8 mouse cellular contexts compared by ENCODE assay signal in the genomic region with DNA sequence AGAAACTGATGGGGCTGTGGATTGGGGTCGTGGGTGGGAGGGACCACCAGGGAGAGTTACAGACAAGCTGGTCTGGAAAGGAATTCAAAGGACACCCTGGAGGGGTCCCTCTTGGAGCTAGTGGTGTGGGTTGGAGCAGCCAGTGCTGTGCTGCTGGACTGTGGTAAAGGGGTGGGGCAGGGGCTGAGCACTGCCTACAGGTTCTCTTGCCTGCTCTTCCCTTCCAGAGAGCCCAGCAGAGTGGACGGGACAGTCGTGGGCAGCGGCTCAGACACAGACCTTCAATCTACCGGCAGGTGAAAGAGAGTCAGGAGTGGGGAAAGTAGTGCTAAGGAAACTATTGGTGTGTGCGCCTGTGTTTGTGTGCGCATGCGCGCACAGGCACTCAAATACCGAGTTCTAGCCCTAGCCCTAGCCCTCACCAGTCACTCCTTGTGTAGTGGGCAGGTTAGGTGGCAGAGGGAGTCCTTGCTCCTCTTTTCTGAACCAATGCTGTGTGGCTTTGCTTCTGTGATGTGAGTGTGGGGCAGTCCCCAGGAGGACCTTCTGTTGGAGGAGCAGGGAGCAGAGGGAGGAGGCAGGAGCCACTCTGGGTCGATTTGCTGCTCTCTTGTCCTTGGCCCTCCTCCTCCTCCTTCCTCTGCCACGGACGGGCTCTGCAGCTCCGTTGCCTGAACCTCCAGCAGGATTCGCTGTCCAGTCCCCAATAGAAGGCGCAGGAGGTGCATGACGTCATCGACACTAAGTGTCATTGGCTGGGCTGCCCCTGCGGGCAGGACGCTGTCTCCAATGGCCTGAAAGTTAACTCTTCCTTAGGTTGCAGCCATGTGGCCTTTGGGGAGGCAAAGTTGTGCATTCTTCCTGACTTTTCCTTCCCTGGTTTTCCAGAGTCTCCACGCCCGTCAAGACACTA. TPM values are rescaled to one million over a fixed set of nuclear protein-coding genes. Genes with fewer than 3 reads are reported as not detected.
A peak's percentile ranks its signal among the peaks of the same experiment; 100 is the strongest.
DNase-seq lines count a peak whose midpoint lies in the region; ATAC-seq and TF ChIP-seq lines count a peak whose summit lies in the region.

No protein-coding gene starts in this region.

- no peak for TF ChIP-seq CTCF in bone marrow, adult 2 months (IDR thresholded peaks at IDR 0.05; ENCODE audit: control insufficient read depth, insufficient read depth, low read length)
- peak; percentile 73 for TF ChIP-seq CTCF in midbrain, postnatal 0 days (IDR thresholded peaks at IDR 0.05)

- H3K9me3 ChIP-seq in embryonic facial prominence, embryonic 14.5 days (ENCODE audit: control insufficient read depth, low read length) = no peaks in the 10 kb centered on the region
- H3K9me3 ChIP-seq in limb, embryonic 14.5 days (ENCODE audit: control insufficient read depth, low read length) = no peaks in the 10 kb centered on the region
- no peaks in the 10 kb centered on the region for H3K9me3 ChIP-seq in midbrain, postnatal 0 days (ENCODE audit: low read length)

- peak; percentile 93 for ATAC-seq in embryonic facial prominence, embryonic 14.5 days (ENCODE audit: low read depth)
- peak; percentile 92 for ATAC-seq in limb, embryonic 14.5 days (ENCODE audit: low FRiP score, low read depth)
- ATAC-seq in midbrain, postnatal 0 days (ENCODE audit: low FRiP score) = peak; percentile 81

- peaks cover 21% of the 10 kb centered on the region for H3K27me3 ChIP-seq in embryonic facial prominence, embryonic 14.5 days (replicated peaks; ENCODE audit: control insufficient read depth, insufficient read depth, low read length)
- peaks cover 21% of the 10 kb centered on the region for H3K27me3 ChIP-seq in limb, embryonic 14.5 days (ENCODE audit: control insufficient read depth, insufficient read depth, low read length)
- H3K27me3 ChIP-seq in midbrain, postnatal 0 days (ENCODE audit: insufficient read depth, low read length) = no peaks in the 10 kb centered on the region

- TF ChIP-seq POLR2A in bone marrow, adult 2 months (IDR thresholded peaks at IDR 0.05; ENCODE audit: borderline replicate concordance, control insufficient read depth, low read depth, low read length) = peak; percentile 47; the same call in 1 of the 2 replicates
- TF ChIP-seq POLR2A in limb, embryonic 14.5 days (IDR thresholded peaks at IDR 0.05; ENCODE audit: borderline replicate concordance, extremely low read depth, insufficient read depth, insufficient read length) = peak; percentile 40; the same call in 1 of the 2 replicates

- H3K36me3 ChIP-seq in embryonic facial prominence, embryonic 14.5 days (ENCODE audit: control insufficient read depth, insufficient read depth, low read length) = no peaks in the 10 kb centered on the region
- no peaks in the 10 kb centered on the region for H3K36me3 ChIP-seq in limb, embryonic 14.5 days (ENCODE audit: control insufficient read depth, insufficient read depth, low read length)
- no peaks in the 10 kb centered on the region for H3K36me3 ChIP-seq in midbrain, postnatal 0 days (ENCODE audit: insufficient read depth, low read length)

- H3K9ac ChIP-seq in embryonic facial prominence, embryonic 14.5 days (ENCODE audit: low read depth, low read length) = peak overlapping the region; percentile 54
- H3K9ac ChIP-seq in limb, embryonic 14.5 days (ENCODE audit: low read depth, low read length, severe bottlenecking) = no peak overlapping the region
- 0 out of 2 replicates have a peak overlapping the region, but pooled peaks have one; percentile 29 for H3K9ac ChIP-seq in midbrain, postnatal 0 days (replicated peaks; ENCODE audit: low read length, poor library complexity, severe bottlenecking)

- WGBS in bone marrow, adult 2 months = 26% methylated on average over 22 of the region's 22 CpGs
- 11% methylated on average over 22 of the region's 22 CpGs for WGBS in embryonic facial prominence, embryonic 14.5 days
- 11% methylated on average over 22 of the region's 22 CpGs for WGBS in limb, embryonic 14.5 days
- WGBS in midbrain, postnatal 0 days = 7% methylated on average over 22 of the region's 22 CpGs

- peak; percentile 99 for DNase-seq in 416B (ENCODE audit: low read depth)
- DNase-seq in embryonic facial prominence, embryonic 14.5 days (ENCODE audit: low spot score) = peak; percentile 98
- peak; percentile 96 for DNase-seq in heart, adult 8-10 months (ENCODE audit: low spot score)
- DNase-seq in kidney, adult 8-10 months = peak; percentile 91 to 95
- peak; percentile 96 for DNase-seq in limb, embryonic 14.5 days (ENCODE audit: low spot score)
- peak; percentile 97 for DNase-seq in midbrain, postnatal 0 days (ENCODE audit: low spot score)
- DNase-seq in spleen, postnatal 14 days (ENCODE audit: low spot score in 2 of 2) = peak; percentile 51 to 52

- H3K4me3 ChIP-seq in bone marrow, adult 2 months (replicated peaks; ENCODE audit: control insufficient read depth, low read depth, low read length) = peak overlapping the region; percentile 35
- H3K4me3 ChIP-seq in embryonic facial prominence, embryonic 14.5 days (ENCODE audit: low read depth, low read length) = peak overlapping the region; percentile 35
- H3K4me3 ChIP-seq in limb, embryonic 14.5 days (replicated peaks; ENCODE audit: low read length) = peak overlapping the region; percentile 24
- peak overlapping the region; percentile 24 for H3K4me3 ChIP-seq in midbrain, postnatal 0 days (ENCODE audit: low read depth, low read length)

- H3K27ac ChIP-seq in bone marrow, adult 2 months (ENCODE audit: control insufficient read depth, insufficient read depth, low read depth, low read length, poor library complexity) = no peak overlapping the region
- H3K27ac ChIP-seq in embryonic facial prominence, embryonic 14.5 days (replicated peaks; ENCODE audit: low read depth, low read length) = peak overlapping the region; percentile 78
- peak overlapping the region; percentile 63 for H3K27ac ChIP-seq in limb, embryonic 14.5 days (replicated peaks; ENCODE audit: low read depth, low read length)
- peak overlapping the region; percentile 55; the same call in 1 of the 2 replicates for H3K27ac ChIP-seq in midbrain, postnatal 0 days (ENCODE audit: low read depth, low read length)

- H3K4me2 ChIP-seq in embryonic facial prominence, embryonic 14.5 days (ENCODE audit: low read depth, low read length) = peak overlapping the region; percentile 56
- H3K4me2 ChIP-seq in limb, embryonic 14.5 days (replicated peaks; ENCODE audit: low read depth, low read length, severe bottlenecking) = peak overlapping the region; percentile 41
- H3K4me2 ChIP-seq in midbrain, postnatal 0 days (ENCODE audit: low read depth, low read length, poor library complexity, severe bottlenecking) = peak overlapping the region; percentile 52

- no peaks in the 10 kb centered on the region for H3K4me1 ChIP-seq in bone marrow, adult 2 months (ENCODE audit: control insufficient read depth, insufficient read depth, low read length)
- H3K4me1 ChIP-seq in embryonic facial prominence, embryonic 14.5 days (ENCODE audit: control insufficient read depth, insufficient read depth, low read length) = peaks cover 27% of the 10 kb centered on the region
- H3K4me1 ChIP-seq in limb, embryonic 14.5 days (ENCODE audit: control insufficient read depth, insufficient read depth, low read length) = peaks cover 5% of the 10 kb centered on the region
- peaks cover 20% of the 10 kb centered on the region for H3K4me1 ChIP-seq in midbrain, postnatal 0 days (ENCODE audit: insufficient read depth, low read length)

RNA-seq across cellular contexts. Expression of a gene that starts 3.5 kb away (rescaled TPM):
- polyA plus RNA-seq in bone marrow, adult 2 months (2011; ENCODE audit: insufficient read depth, insufficient read length, low replicate concordance, missing spikeins) = 2.6 and 3.4 TPM in 2 replicates
- polyA plus RNA-seq in embryonic facial prominence, embryonic 14.5 days (2014; fragmentation: Nextera tagmentation; extraction: Ambion mirVana) = 17.8 and 20.5 TPM in 2 replicates
- 10 to 100 TPM; 40.6 to 64.1 (median 43.0) TPM for total RNA-seq in heart, adult 8-10 months (2022)
- polyA plus RNA-seq in limb, embryonic 14.5 days (2012; rRNA removed) = 12.1 and 12.3 TPM in 2 replicates
- polyA plus RNA-seq in limb, embryonic 14.5 days (2014; fragmentation: Nextera tagmentation; extraction: Ambion mirVana) = 11.7 and 13.4 TPM in 2 replicates
- total RNA-seq in midbrain, postnatal 0 days (2014; rRNA removed) = 38.7 and 44.2 TPM in 2 replicates
- 40.5 and 43.5 TPM in 2 replicates for polyA plus RNA-seq in midbrain, postnatal 0 days (2015; fragmentation: Nextera tagmentation; extraction: Ambion mirVana)

RNA-seq across cellular contexts. Expression of a gene that starts 4.2 kb away (rescaled TPM):
- polyA plus RNA-seq in bone marrow, adult 2 months (2011; ENCODE audit: insufficient read depth, insufficient read length, low replicate concordance, missing spikeins) = not detected in 2 replicates
- polyA plus RNA-seq in embryonic facial prominence, embryonic 14.5 days (2014; fragmentation: Nextera tagmentation; extraction: Ambion mirVana) = 0.84 and 2.3 TPM in 2 replicates
- total RNA-seq in heart, adult 8-10 months (2022) = 1 to 10 TPM; 1.4 to 2.0 (median 1.8) TPM
- 0.38 and 0.85 TPM in 2 replicates for polyA plus RNA-seq in limb, embryonic 14.5 days (2012; rRNA removed)
- polyA plus RNA-seq in limb, embryonic 14.5 days (2014; fragmentation: Nextera tagmentation; extraction: Ambion mirVana) = 1.2 and 1.4 TPM in 2 replicates
- total RNA-seq in midbrain, postnatal 0 days (2014; rRNA removed) = 3.7 TPM in 1 of 2 replicates, not detected in the other
- 4.8 and 6.0 TPM in 2 replicates for polyA plus RNA-seq in midbrain, postnatal 0 days (2015; fragmentation: Nextera tagmentation; extraction: Ambion mirVana)

RNA-seq across cellular contexts. Expression of a gene that starts 30.7 kb away (rescaled TPM):
- polyA plus RNA-seq in bone marrow, adult 2 months (2011; ENCODE audit: insufficient read depth, insufficient read length, low replicate concordance, missing spikeins) = 20.9 and 51.1 TPM in 2 replicates
- 3.6 and 4.4 TPM in 2 replicates for polyA plus RNA-seq in embryonic facial prominence, embryonic 14.5 days (2014; fragmentation: Nextera tagmentation; extraction: Ambion mirVana)
- 10 to 100 TPM in 3 of 4 experiments, 1 to 10 TPM in 1; 8.7 to 12.6 (median 10.6) TPM for total RNA-seq in heart, adult 8-10 months (2022)
- 11.4 and 15.0 TPM in 2 replicates for polyA plus RNA-seq in limb, embryonic 14.5 days (2012; rRNA removed)
- polyA plus RNA-seq in limb, embryonic 14.5 days (2014; fragmentation: Nextera tagmentation; extraction: Ambion mirVana) = 5.0 and 5.5 TPM in 2 replicates
- 3.4 and 4.5 TPM in 2 replicates for total RNA-seq in midbrain, postnatal 0 days (2014; rRNA removed)
- polyA plus RNA-seq in midbrain, postnatal 0 days (2015; fragmentation: Nextera tagmentation; extraction: Ambion mirVana) = 1.0 TPM in 2 replicates
